23 mouse cellular contexts compared by ENCODE assay signal in the genomic region with DNA sequence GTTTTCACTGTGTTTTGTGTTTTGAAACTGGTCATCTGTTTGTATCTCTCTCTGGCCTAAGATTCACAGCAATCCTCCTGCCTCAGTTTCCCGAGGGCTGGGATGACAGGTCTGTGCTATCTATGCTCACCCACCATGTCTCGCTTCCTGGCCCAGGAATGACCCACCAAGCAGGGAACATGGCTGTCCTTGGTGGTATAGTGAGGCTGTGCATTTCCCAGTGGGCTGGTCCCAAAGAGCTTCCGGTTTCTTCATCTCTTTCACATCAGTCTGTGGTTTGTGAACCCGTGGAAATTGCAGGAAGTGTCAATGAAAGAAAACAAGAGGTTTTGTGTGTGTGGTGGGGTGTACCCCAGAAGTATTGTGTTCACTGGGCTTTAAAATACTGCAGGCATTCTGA. TPM values are rescaled to one million over a fixed set of nuclear protein-coding genes. Genes with fewer than 3 reads are reported as not detected.
"Had no signal": no experiment of that assay in that cellular context is flagged by ENCODE, and none has a peak within 500 bp of the region (broad histone marks: within the 10 kb centered on the region; RNA-seq: fewer than 3 reads in every experiment).

No protein-coding gene starts in this region.

- H3K27me3 ChIP-seq: limb, embryonic 12.5 days; limb, embryonic 15.5 days; neural tube, embryonic 12.5 days; neural tube, embryonic 15.5 days had no signal

- H3K4me3 ChIP-seq: limb, embryonic 12.5 days; limb, embryonic 15.5 days; neural tube, embryonic 12.5 days; neural tube, embryonic 15.5 days had no signal

- H3K4me1 ChIP-seq: limb, embryonic 12.5 days; limb, embryonic 15.5 days; neural tube, embryonic 12.5 days; neural tube, embryonic 15.5 days had no signal

- H3K36me3 ChIP-seq: limb, embryonic 12.5 days; limb, embryonic 15.5 days; neural tube, embryonic 12.5 days; neural tube, embryonic 15.5 days had no signal

- ATAC-seq: liver, postnatal 0 days; lung, postnatal 0 days had no signal

- H3K27ac ChIP-seq: limb, embryonic 12.5 days; limb, embryonic 15.5 days; liver, embryonic 14.5 days; macrophage; neural tube, embryonic 12.5 days; neural tube, embryonic 15.5 days; stomach, postnatal 0 days had no signal

- H3K9ac ChIP-seq: limb, embryonic 12.5 days; limb, embryonic 15.5 days; liver, embryonic 14.5 days; liver, postnatal 0 days; lung, embryonic 14.5 days; neural tube, embryonic 12.5 days; neural tube, embryonic 15.5 days had no signal

- H3K9me3 ChIP-seq: limb, embryonic 12.5 days; limb, embryonic 15.5 days; neural tube, embryonic 12.5 days; neural tube, embryonic 15.5 days had no signal

- DNase-seq: kidney, adult 9 months; kidney, postnatal 14 days; kidney, postnatal 4 days; left cerebral cortex, postnatal 4 days; liver, postnatal 0 days; lung, embryonic 14.5 days; midbrain, embryonic 14.5 days; retina, postnatal 1 day; right cerebral cortex, postnatal 25 days; thymus, postnatal 36 days had no signal

- H3K4me2 ChIP-seq: limb, embryonic 12.5 days; limb, embryonic 15.5 days; liver, embryonic 11.5 days; lung, embryonic 14.5 days; midbrain, embryonic 11.5 days; neural tube, embryonic 12.5 days; neural tube, embryonic 15.5 days had no signal

RNA-seq across cellular contexts. Expression of gene Ifit1bl2, which starts 15.9 kb away (rescaled TPM):
- total RNA-seq: megakaryocyte-erythroid progenitor cell, adult 5-6 weeks had no signal
- polyA plus RNA-seq: liver, embryonic 11.5 days; stomach, embryonic 14.5 days had no signal

RNA-seq across cellular contexts. Expression of gene Ifit1, which starts 16.0 kb away (rescaled TPM):
- total RNA-seq: layer of hippocampus, postnatal 14 days had no signal
- polyA plus RNA-seq: lung, embryonic 14.5 days had no signal

RNA-seq across cellular contexts. Expression of gene Ifit3b, which starts 16.9 kb away (rescaled TPM):
- total RNA-seq: megakaryocyte-erythroid progenitor cell, adult 5-6 weeks had no signal
- polyA plus RNA-seq: liver, embryonic 11.5 days; lung, embryonic 14.5 days; stomach, embryonic 14.5 days had no signal

RNA-seq across cellular contexts. Expression of gene Ifit1bl1, which starts 22.9 kb away (rescaled TPM):
- total RNA-seq: megakaryocyte-erythroid progenitor cell, adult 5-6 weeks had no signal
- polyA plus RNA-seq: stomach, embryonic 14.5 days had no signal
